Mouse (Mus musculus): ENCODE data around the gene Il1f9.
"Not testable (repeated sequence)": the region's sequence is repeated elsewhere in the genome, so short reads cannot be mapped to it uniquely, and the experiment has no call there.

Gene Il1f9

DNA sequence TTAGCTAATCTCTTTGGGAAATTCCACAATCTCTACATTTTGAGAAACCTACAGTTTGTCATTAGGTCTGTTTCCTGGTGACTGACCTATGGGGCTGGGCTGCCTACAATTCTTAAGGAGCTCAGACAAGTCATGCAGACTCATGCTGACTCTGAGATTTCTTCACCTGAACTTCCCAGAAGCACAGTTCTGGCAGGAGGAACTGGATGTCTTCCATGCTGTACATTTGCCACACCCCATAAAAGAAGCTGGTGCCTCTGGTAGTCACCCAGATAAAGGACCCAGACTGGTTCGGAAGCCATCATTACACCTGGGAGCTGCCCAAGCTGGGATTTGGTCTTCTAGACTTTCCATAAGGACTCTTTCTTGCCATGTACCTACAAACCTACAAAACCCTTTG is at the start of gene Il1f9:
Gene Il1f9 (plus strand): TSS at position 301 of the 400 bp plus-strand sequence.
- no peak for DNase-seq (ENCODE audit: extremely low spot score, low spot score)

DNA sequence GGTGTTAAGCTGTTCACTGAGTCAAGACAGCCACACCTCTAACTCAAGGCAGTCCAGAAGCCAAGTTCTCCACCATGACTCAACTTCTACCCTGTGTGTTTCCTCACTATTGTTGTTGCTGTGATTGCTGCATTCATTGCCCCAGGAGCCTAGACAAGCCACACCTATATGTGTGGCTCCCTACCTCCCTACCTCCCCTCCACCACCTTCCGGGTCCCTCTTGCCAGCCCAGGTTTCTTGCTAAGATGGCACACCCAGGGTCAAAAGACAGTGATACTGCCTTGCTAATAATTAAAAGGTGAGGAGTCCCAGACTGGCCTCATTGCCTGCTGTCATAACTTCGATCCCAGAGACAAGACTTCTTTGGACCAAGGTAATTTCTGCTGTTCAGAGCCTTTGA is 33.4 kb upstream of the Il1f9 start, which contains the start of gene Il1f8:
Gene Il1f8 (plus strand): TSS at position 301 of the 400 bp plus-strand sequence.
- no peak for DNase-seq (ENCODE audit: extremely low spot score, low spot score)

DNA sequence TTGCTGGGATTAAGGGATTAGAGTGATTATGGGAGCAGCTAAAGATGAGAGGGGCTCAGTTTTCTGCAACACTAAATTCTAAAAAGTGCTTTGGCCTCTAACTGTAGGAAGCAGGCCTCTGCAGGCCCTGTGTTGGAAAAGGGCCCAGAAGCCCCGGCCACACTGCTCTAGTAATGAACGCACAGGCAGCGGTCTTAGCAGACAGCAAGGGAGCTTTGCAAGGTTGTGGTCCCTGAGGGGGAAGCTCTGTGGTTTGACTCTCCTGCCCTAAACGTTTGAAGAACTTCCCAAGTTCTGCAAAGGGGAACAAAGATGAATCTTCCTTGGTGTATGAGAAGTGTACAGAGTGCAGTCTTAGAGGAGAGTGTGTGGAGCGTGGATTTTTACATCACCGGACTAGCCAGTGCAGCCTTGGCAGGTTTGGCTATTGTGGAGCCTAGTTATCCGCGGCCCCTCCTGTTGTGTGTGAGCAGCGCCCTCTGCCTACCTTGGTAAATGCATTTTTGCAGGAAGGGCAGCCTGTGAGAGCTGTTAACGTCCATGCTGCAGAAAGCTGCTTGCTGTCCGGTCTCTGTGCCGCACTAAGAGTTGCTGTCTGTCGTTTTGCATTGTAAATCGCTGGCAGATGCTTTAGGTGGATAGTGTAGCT is 4.5 kb upstream of the Il1f9 start:
- peak; percentile 46 for DNase-seq (ENCODE audit: extremely low spot score, low spot score)

DNA sequence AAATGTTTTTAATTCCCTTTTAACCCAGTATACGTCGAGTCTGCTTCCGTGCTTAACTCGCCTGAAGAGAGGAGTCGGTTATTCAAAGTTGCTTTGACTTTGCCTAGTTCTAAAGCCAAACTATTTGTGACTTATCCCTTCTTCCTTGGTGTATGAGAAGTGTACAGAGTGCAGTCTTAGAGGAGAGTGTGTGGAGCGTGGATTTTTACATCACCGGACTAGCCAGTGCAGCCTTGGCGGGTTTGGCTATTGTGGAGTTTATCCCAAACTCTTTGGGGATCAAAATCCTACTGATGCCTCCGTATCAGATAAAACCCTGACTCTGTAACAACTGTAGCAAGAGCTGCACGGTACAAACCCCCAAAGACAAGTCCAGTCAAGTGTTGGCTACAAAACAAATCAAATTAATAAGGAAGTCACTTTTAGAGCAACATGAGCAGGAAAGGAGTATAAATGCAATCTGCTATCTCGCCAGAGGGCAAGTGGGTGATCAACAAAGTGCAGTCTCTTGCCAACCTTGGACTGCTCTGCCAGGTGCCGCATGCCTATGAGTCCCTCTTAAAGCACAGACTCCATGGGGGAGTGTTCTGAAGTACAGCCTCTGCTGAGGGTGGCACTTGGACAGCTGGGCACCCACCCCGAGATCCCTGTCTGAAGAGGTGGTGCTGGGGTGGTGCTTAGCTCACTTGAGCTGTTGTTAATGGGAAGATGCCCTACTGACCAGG is 3.7 kb upstream of the Il1f9 start:
- DNase-seq (ENCODE audit: extremely low spot score, low spot score) = not testable (repeated sequence)

DNA sequence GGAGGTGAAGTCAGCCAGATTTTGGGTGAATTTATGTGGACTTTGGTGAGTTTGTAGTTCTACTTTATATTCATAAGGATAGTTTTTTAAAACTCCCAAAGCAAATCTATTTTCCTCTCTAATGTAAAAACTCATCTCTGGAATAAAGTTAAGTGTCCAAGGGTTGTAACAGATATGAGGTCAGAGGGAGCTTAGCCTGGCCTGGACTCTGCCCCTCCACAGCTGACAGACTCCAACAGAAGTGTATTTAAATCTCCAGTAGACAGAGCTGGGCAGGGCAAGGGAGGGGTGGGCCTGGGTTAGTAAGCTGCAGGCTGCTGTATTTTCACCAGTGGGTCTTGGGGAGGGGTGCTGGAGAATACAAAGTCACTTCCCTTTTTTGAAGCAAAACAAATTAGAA is 2.2 kb upstream of the Il1f9 start:
- not testable (repeated sequence) for DNase-seq (ENCODE audit: extremely low spot score, low spot score)

DNA sequence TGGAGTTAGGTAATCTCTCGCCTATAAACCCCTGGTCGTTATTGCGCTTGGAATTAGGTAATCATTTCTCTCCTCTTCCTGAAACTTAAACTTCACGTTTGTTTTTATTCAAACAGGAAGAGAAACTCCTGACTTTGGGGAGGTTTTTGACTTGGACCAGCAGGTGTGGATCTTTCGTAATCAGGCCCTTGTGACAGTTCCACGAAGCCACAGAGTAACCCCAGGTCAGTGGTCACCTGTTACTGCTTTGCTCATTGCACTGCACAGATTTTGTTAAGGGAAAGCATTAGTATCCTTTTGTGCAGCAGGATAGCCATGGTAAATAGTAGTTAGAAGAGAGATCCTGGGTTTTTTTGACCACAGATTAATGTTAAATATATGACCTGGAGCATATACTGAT is 1.3 kb downstream of the Il1f9 start:
- DNase-seq (ENCODE audit: extremely low spot score, low spot score) = no peak

DNA sequence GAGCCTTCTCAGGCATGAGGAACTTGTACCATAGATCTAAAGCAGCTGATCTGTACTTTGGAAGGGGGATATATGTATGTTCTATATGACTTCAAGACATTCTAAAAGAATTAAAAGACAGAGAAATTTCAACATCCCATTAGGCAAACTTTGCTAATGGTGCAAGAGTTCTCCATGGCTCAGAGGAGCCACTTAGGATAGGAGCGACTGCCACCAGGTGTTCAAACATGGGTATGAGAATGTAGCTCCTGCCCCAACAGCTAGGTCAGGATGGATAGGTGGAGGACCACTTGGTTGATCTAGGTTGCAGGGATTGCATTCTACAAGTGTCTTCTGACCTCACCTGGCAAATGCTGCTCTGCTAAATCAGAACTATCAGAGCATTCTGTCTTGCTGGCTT is 1.9 kb downstream of the Il1f9 start:
- DNase-seq (ENCODE audit: extremely low spot score, low spot score) = no peak

DNA sequence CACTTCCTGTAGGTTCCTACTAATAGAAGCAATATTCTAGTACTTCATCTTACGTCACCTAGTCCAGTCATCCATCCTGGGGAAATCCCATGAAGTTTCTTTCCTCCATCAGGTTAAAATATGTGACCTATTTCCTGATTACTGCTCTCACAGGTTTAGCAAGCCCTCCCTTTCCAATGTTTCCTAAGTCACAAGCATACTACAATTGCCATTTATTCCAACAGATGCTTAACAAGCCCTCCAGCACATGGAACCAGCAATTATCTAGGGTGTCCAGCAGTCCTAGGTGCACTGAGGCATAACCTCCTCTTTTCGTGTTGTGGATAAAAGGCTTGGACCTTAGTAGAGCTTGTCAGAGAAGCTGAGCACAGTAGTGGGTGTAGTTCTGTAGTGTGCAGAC is 28.8 kb downstream of the Il1f9 start, which contains the start of gene Il1f6:
Gene Il1f6 (plus strand): TSS at position 301 of the 400 bp plus-strand sequence.
- DNase-seq (ENCODE audit: extremely low spot score, low spot score) = no peak

DNA sequence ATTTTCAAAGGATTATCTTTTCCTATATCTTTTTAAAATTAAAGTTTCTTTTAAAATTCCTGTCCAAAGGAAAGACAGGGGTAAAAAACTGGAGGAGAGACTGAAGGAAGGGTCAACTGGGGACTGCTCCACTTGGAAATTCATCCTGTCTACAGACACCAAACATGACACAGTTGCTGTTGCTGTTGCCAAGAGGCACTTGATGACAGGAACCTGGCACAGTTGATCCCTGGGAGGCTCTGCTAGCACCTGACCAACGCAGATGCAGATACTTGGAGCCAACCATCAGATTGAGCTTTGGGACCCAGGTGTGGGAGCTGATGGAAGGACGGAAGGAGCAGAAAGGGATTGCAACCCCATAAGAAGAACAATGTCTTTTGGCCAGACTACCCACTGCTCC is 40.9 kb downstream of the Il1f9 start:
- DNase-seq (ENCODE audit: extremely low spot score, low spot score) = no peak

Data from neural tube, embryonic 10.5 days (tissue).